Mouse (Mus musculus) liver, embryonic 13.5 days (tissue): ENCODE data around the gene Cnn1. TPM values are rescaled to one million over a fixed set of nuclear protein-coding genes. Genes with fewer than 3 reads are reported as not detected.

Source experiments
- ATAC-seq: fragments of 200-750 bp; cut with Nextera tagmentation; 2 replicates; pipeline ENCODE4 v1.8.0; 2017; ENCODE audit warnings: low read depth, mild to moderate bottlenecking, moderate number of reproducible peaks, moderate library complexity
- DNase-seq: peaks from one replicate; pipeline ENCODE4 v3.0.0; 2022
- H3K27ac ChIP-seq: fragments of 300-500 bp; sonication (generic); 2 replicates; pipeline ENCODE4 v1.5.1; 2015; ENCODE audit warnings: moderate library complexity, mild to moderate bottlenecking, inconsistent platforms
- H3K27me3 ChIP-seq: fragments of 300-500 bp; sonication (generic); 2 replicates; pipeline ENCODE4 v1.6.1; 2015; ENCODE audit warnings: mild to moderate bottlenecking, inconsistent platforms
- H3K36me3 ChIP-seq: fragments of 300-500 bp; sonication (generic); 2 replicates; pipeline ENCODE4 v1.6.1; 2015; ENCODE audit warnings: mild to moderate bottlenecking, inconsistent platforms
- H3K4me1 ChIP-seq: fragments of 300-500 bp; sonication (generic); replicated peaks from 2 replicates; pipeline ENCODE4 v1.6.1; 2015; ENCODE audit warnings: inconsistent platforms
- H3K4me2 ChIP-seq: fragments of 300-500 bp; sonication (generic); 2 replicates; pipeline ENCODE4 v1.6.1; 2015; ENCODE audit warnings: inconsistent platforms, mild to moderate bottlenecking, moderate library complexity
- H3K4me3 ChIP-seq: fragments of 300-500 bp; sonication (generic); replicated peaks from 2 replicates; pipeline ENCODE4 v1.5.1; 2015; ENCODE audit warnings: mild to moderate bottlenecking, inconsistent platforms
- H3K9ac ChIP-seq: fragments of 300-500 bp; sonication (generic); 2 replicates; pipeline ENCODE4 v1.6.1; 2015; ENCODE audit warnings: mild to moderate bottlenecking, inconsistent platforms
- H3K9me3 ChIP-seq: fragments of 300-500 bp; sonication (generic); replicated peaks from 2 replicates; pipeline ENCODE4 v1.6.1; 2016; ENCODE audit warnings: inconsistent platforms
- WGBS: fragments of 180-500 bp; shearing (Covaris S2); methylation state at CpG from one replicate; pipeline ENCODE4 v1.1.7; 2015; ENCODE audit not compliant: insufficient replicate concordance; 5-methylcytosine and 5-hydroxymethylcytosine counted together
- polyA plus RNA-seq: library from polyadenylated mRNA; unstranded; fragments of >200 nt; fragmentation: Nextera tagmentation; extraction: Ambion mirVana; gene quantifications from 2 replicates; pipeline ENCODE4 v1.2.1, GENCODE M21; 2015

Cnn1 gene
- polyA plus RNA-seq, 1 experiment from 2014 or later = 1.9 TPM

- no peak overlapping the region for H3K27ac ChIP-seq
- ATAC-seq (no peak), DNase-seq (no peak)
- H3K4me3 ChIP-seq = peak overlapping the region; percentile 92
- peaks cover 43% of the 10 kb centered on the region for H3K4me1 ChIP-seq
- peak overlapping the region; percentile 89 for H3K9ac ChIP-seq
- H3K36me3 ChIP-seq = peaks cover 38% of the 10 kb centered on the region
- no peaks in the 10 kb centered on the region for H3K27me3 ChIP-seq
- peak overlapping the region; percentile 92 for H3K4me2 ChIP-seq
- no peaks in the 10 kb centered on the region for H3K9me3 ChIP-seq
- 83% methylated on average over 4 of the region's 4 CpGs for WGBS
These were observed 16.6 kb downstream of the Cnn1 start for GRCm38 (mm10) chr9:22115635-22116034.

GRCm38 (mm10) chr9:22116086-22116485 lies 17.1 kb downstream of the Cnn1 start:
- peak overlapping the region; percentile 82; the same call in 1 of the 2 replicates for H3K27ac ChIP-seq
- DNase-seq = no peak
- H3K4me2 ChIP-seq = peak overlapping the region; percentile 92
- peak overlapping the region; percentile 92 for H3K4me3 ChIP-seq
- H3K27me3 ChIP-seq = no peaks in the 10 kb centered on the region
- H3K9ac ChIP-seq = peak overlapping the region; percentile 89
- 26% methylated on average over 15 of the region's 15 CpGs for WGBS
- peaks cover 47% of the 10 kb centered on the region for H3K4me1 ChIP-seq
- ATAC-seq = no peak
- H3K9me3 ChIP-seq = no peaks in the 10 kb centered on the region
- peaks cover 34% of the 10 kb centered on the region for H3K36me3 ChIP-seq

- under 1% methylated on average over 52 of the region's 52 CpGs for WGBS
- DNase-seq = peak; percentile 93
- H3K27ac ChIP-seq = peak within 1 kb of the TSS; percentile 82
- no peaks in the 10 kb centered on the region for H3K9me3 ChIP-seq
- peak; percentile 90 for ATAC-seq
- H3K4me1 ChIP-seq = peaks cover 55% of the 10 kb centered on the region
- H3K4me2 ChIP-seq = peak within 1 kb of the TSS; percentile 92
- H3K9ac ChIP-seq = peak within 1 kb of the TSS; percentile 89
- H3K36me3 ChIP-seq = peaks cover 26% of the 10 kb centered on the region
- H3K27me3 ChIP-seq = no peaks in the 10 kb centered on the region
- peak within 1 kb of the TSS; percentile 92 for H3K4me3 ChIP-seq
These were observed 17.9 kb downstream of the Cnn1 start, which contains the start of gene Elof1 for GRCm38 (mm10) chr9:22116740-22117426. TSS of gene Elof1 (minus strand) at chr9:22117172.

GRCm38 (mm10) chr9:22117754-22118456 lies 18.9 kb downstream of the Cnn1 start:
- H3K27me3 ChIP-seq = no peaks in the 10 kb centered on the region
- peak overlapping the region; percentile 68 for H3K9ac ChIP-seq
- peak overlapping the region; percentile 61 for H3K27ac ChIP-seq
- peak; percentile 67 for DNase-seq
- WGBS = 34% methylated on average over 10 of the region's 10 CpGs
- H3K36me3 ChIP-seq = peaks cover 16% of the 10 kb centered on the region
- peak overlapping the region; percentile 92 for H3K4me3 ChIP-seq
- ATAC-seq = no peak
- H3K4me1 ChIP-seq = peaks cover 65% of the 10 kb centered on the region
- H3K9me3 ChIP-seq = no peaks in the 10 kb centered on the region
- peak overlapping the region; percentile 92 for H3K4me2 ChIP-seq

GRCm38 (mm10) chr9:22119543-22119942 lies 20.5 kb downstream of the Cnn1 start:
- ATAC-seq (no peak), DNase-seq (no peak)
- Histone ChIP-seq H3K4me1 (peaks cover 82% of the 10 kb centered on the region), H3K4me3 (no peak overlapping the region), H3K9ac (0 out of 2 replicates have a peak overlapping the region, but pooled peaks have one; percentile 8), H3K4me2 (no peak overlapping the region), H3K27me3 (no peaks in the 10 kb centered on the region), H3K36me3 (peaks cover 3% of the 10 kb centered on the region; the same call in 1 of the 2 replicates), H3K9me3 (no peaks in the 10 kb centered on the region), H3K27ac (peak overlapping the region; percentile 87; the same call in 1 of the 2 replicates)
- WGBS = 78% methylated on average over 4 of the region's 4 CpGs

GRCm38 (mm10) chr9:22121545-22121944 lies 22.5 kb downstream of the Cnn1 start:
- peaks cover 86% of the 10 kb centered on the region for H3K4me1 ChIP-seq
- peak overlapping the region; percentile 87 for H3K27ac ChIP-seq
- peaks cover 14% of the 10 kb centered on the region for H3K36me3 ChIP-seq
- DNase-seq (peak; percentile 61), ATAC-seq (peak; percentile 70)
- H3K4me3 ChIP-seq = no peak overlapping the region
- H3K27me3 ChIP-seq = no peaks in the 10 kb centered on the region
- peak overlapping the region; percentile 37; the same call in 1 of the 2 replicates for H3K9ac ChIP-seq
- peak overlapping the region; percentile 35 for H3K4me2 ChIP-seq
- H3K9me3 ChIP-seq = no peaks in the 10 kb centered on the region

- ATAC-seq = no peak
- 71% methylated on average over 3 of the region's 3 CpGs for WGBS
- H3K27ac ChIP-seq = peak overlapping the region; percentile 87
- no peaks in the 10 kb centered on the region for H3K27me3 ChIP-seq
- H3K4me2 ChIP-seq = peak overlapping the region; percentile 35; the same call in 1 of the 2 replicates
- H3K4me1 ChIP-seq = peaks cover 89% of the 10 kb centered on the region
- no peaks in the 10 kb centered on the region for H3K9me3 ChIP-seq
- peaks cover 19% of the 10 kb centered on the region for H3K36me3 ChIP-seq
- H3K9ac ChIP-seq = peak overlapping the region; percentile 37
- no peak overlapping the region for H3K4me3 ChIP-seq
- DNase-seq = no peak
These were observed 23.0 kb downstream of the Cnn1 start for GRCm38 (mm10) chr9:22122005-22122404.

GRCm38 (mm10) chr9:22123069-22123609 lies 24.1 kb downstream of the Cnn1 start:
- Histone ChIP-seq H3K9me3 (no peaks in the 10 kb centered on the region), H3K4me3 (no peak overlapping the region), H3K4me2 (no peak overlapping the region), H3K9ac (peak overlapping the region; percentile 30; the same call in 1 of the 2 replicates), H3K27me3 (no peaks in the 10 kb centered on the region), H3K4me1 (peaks cover 85% of the 10 kb centered on the region), H3K36me3 (peaks cover 30% of the 10 kb centered on the region), H3K27ac (peak overlapping the region; percentile 87)
- no peak for DNase-seq
- WGBS = 72% methylated on average over 7 of the region's 7 CpGs
- peak; percentile 39 for ATAC-seq

GRCm38 (mm10) chr9:22124169-22124568 lies 25.2 kb downstream of the Cnn1 start:
- WGBS = 79% methylated on average over 3 of the region's 3 CpGs
- no peak for ATAC-seq
- peaks cover 40% of the 10 kb centered on the region for H3K36me3 ChIP-seq
- no peak overlapping the region for H3K9ac ChIP-seq
- H3K4me1 ChIP-seq = peaks cover 81% of the 10 kb centered on the region
- H3K9me3 ChIP-seq = no peaks in the 10 kb centered on the region
- H3K27ac ChIP-seq = peak overlapping the region; percentile 70
- no peak overlapping the region for H3K4me3 ChIP-seq
- DNase-seq = no peak
- H3K27me3 ChIP-seq = no peaks in the 10 kb centered on the region
- H3K4me2 ChIP-seq = no peak overlapping the region

GRCm38 (mm10) chr9:22125246-22126027 lies 26.4 kb downstream of the Cnn1 start:
- Histone ChIP-seq H3K4me1 (peaks cover 83% of the 10 kb centered on the region), H3K27ac (peak overlapping the region; percentile 59), H3K4me3 (no peak overlapping the region), H3K4me2 (no peak overlapping the region), H3K9ac (no peak overlapping the region), H3K36me3 (peaks cover 53% of the 10 kb centered on the region), H3K9me3 (no peaks in the 10 kb centered on the region), H3K27me3 (no peaks in the 10 kb centered on the region)
- no peak for DNase-seq
- no peak for ATAC-seq
- 79% methylated on average over 15 of the region's 15 CpGs for WGBS
